Mouse (Mus musculus): ENCODE results near the gene Ccdc78.

Gene Ccdc78

DNA sequence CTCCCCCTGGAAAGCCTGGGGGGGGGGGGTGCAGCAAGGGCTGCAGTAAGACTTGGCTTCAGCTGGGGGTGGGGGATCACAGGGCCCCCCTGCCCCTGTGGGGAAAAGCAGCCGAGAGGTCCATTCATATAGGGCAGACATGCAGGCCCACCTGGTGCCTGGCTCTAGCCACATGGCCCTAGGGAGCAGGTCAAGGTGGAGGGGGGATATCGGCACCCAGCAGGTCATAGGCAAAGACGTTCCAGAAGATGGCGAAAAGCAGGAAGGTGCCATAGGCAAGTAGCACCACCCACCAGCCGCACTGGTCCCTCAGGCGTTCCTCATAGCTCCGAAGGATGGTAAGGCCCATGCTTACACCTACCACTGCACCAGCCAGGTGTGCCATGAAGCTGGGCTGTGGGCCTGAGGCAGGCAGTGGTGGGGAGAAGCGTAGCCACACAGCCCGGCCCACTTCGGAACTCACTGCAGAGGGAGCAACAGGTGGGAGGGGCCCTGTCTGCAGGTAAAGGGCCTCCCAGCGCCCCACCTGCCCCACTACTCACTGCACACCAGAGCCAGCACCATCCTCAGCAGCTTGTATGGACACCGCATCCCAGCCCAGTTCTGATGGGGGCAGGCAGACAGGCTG is 48.3 kb downstream of the Ccdc78 start:
- DNase-seq (ENCODE audit: low spot score): no peak

DNA sequence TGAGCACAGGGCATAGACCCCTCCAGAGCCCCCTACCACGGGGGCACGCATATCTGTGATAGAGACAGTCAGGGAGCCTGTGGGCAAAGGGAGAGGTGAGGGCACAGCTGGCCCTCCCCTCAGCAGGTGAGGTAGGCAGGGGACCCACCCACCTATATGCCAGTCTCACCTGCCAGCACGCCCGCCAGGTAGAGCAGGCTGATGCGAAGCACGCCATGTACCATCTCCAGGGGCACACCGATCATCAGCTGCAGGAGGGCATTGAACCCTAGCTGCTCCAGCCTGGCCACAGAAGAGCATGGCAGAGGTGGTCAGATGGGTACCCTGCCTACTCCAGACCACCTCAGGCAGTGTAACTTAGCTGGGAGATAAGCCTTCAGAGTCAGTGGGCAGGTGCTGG is 48.9 kb downstream of the Ccdc78 start:
- DNase-seq (ENCODE audit: low spot score): no peak

DNA sequence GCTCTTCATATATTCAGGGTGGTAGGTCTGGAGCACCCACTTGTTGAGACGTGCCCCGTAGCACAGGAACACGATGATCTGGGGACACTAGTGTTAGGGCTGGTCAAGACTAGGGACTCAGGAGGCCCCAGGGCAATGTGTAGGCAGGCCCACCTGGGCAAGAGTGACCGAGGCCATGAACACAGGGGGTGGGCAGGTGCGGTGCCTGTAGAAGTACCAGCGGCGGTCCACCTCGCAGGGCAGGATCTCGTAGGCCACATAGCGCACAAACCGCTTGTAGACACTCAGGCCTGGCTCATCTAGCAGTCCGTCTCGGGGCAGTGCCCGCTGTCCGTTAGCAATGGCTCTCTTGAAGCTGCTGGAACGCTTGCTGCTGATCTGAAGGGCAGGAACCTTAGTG is 49.4 kb downstream of the Ccdc78 start:
- DNase-seq (ENCODE audit: low spot score): no peak

DNA sequence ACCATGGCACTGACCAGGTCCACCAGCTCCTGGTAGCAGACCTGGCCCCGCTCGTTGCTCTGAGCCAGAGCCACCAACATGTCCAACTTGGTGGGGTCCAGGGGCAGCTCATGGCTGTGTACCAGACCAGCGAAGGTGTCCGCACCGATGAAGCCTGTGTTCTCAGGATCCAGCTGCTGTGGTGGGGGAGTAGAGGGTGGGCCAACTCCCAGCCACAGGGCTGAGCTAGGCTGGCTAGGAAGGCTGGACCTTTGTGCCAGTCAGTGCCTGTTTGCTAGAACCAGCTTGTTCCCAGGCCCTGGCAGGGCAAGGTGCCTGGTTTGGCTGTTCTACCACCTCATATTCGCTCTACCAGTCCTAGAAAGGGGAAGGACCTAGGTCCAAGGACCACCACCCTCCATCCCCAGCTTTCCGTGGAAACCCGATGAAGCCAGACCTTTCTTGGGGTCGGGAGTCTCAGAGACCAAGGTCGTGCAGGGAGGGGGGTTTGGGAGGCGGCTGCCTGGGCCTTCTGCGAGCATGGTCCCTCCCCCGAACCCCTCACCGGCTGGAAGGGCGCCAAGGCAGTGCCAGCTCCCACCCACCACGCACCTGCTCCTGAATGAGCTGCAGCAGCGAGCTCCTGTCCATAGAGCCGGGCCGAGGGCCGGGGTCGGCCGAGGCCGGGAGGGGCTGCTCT is 50.2 kb downstream of the Ccdc78 start:
- DNase-seq (ENCODE audit: low spot score): no peak

DNA sequence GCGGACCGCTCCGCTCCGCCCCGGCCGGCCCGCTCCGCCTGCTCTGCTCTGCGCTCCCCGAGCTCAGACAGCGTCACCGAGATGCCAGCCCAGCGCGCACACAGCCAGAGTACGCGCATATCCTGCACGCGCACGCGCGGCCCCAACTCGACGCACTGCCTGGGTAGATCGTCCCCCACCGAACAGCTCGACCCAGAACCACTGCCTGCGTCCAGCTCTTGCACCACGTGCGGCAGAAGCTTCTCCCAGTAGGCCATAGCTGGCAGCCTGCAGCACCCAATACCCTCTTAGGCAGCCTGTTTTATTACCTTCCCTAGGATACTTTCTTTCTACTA is 50.7 kb downstream of the Ccdc78 start, which contains the start of gene Rhbdl1:
Gene Rhbdl1 (minus strand): TSS at position 220 of the 335 bp plus-strand sequence.
- no peak for DNase-seq (ENCODE audit: low spot score)

DNA sequence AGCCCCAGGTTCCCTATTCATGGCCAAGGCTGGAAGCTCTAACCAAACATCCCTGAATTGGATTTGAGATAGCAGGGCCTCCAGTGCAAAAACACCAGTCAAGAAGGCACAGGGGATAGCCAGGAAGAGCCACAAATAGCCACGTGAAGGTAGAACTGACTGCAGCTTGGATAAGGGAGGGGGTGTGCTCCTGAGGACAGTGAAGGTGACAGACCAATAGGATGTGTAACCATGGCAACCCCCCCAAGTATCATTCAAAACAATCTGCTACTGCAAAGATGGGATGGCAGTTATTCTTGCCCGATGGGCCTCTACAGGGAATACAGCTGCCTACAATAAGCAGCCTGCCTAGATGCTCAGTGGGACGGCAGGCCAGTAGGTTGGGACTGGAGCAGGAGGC is 51.2 kb downstream of the Ccdc78 start:
- DNase-seq (ENCODE audit: low spot score): no peak

DNA sequence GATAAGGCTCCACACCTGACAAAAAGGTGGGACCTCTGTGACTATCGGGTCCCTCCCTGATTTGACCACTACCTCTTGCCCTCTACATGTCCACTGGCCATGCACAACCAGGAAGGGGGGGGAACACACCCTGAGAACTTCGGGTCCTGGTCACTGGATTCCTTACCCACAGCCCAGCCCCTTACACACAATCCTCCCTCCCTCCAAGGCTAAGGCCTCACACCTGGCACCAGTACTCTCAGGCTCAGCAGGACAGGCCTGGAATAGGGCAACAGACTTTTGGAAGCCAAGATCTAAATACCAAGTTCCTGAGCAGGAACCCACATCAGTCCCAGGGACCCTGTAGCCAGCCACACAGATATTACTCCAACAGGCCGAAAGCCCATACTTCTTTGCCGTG is 52.5 kb downstream of the Ccdc78 start:
- no peak for DNase-seq (ENCODE audit: low spot score)

DNA sequence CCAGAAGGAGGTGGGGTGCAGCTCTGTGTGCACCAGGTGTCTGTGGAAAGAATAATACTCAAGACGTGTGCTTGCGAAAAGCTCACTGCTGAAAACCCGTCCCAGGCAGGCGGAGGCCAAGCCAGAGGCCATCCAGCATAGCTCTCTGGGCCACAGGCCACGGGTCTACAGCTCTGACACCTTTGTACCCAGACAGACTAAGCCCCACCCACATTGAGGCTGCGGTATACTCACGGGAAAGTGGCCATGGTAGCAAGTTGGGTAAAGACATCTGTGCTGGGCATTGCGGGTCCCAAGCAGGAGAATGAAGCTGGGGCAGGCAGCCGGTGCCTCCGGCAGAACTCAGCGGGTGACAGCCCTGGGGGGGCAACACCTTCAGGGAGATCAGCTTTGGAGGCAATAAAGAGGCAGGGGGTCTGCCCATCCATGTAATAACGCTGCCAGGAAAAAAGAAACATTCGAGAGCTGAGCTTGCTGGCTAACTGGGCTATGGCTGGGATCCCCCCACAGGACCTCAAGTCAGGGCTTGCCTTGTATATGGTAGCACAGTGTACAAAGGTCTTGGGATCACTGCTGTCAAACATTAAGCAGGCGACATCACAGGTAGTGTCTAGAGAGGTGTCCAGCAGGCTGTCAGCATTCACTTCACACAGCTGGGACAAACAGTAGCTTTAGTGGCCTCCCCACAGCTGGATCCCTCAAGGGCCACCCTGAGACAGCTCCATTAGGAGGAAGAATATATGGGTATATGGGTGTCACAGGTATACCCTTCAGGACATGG is 53.3 kb downstream of the Ccdc78 start:
- DNase-seq (ENCODE audit: low spot score): no peak
